Mouse (Mus musculus): ENCODE data around the gene Primpol.

DNA sequence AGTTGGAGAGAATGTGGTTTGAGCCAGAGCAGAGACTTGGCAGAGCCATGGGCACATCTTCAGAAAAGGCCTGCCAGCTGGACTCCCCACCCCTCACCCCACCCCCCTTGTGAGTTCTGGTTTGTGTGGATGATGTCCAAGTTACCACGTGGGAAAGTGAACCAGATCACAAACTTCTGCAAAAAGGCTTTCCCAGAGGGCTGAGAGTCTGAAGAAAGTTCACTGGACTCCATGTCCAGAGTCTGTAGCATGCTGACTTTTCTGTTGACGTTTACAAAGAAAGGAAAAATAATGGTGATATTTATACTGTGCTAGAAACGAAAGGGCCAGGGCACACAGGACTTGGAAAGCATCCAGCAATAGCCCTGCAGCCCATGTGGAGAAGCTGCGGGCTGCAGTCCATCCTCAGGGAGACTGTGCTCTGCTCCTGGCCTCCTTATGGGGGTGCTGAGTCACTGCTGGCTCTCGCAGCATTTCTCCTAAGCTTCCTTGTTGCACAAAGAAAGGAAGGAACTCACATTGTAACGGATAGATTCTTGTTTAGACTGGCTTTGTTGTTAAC is 22.1 kb upstream of the Primpol start:
- TF ChIP-seq CTCF (IDR thresholded peaks at IDR 0.05; ENCODE audit: borderline replicate concordance, control insufficient read depth, extremely low read depth, insufficient read depth, low read length, poor library complexity) (no peak), POLR2A (IDR thresholded peaks at IDR 0.05; ENCODE audit: control insufficient read depth, extremely low read depth, insufficient read depth, low read length, poor library complexity) (no peak)
